Mouse (Mus musculus) hindbrain, embryonic 15.5 days (tissue): Measurements from ENCODE around the gene Traf3ip1. TPM values are rescaled to one million over a fixed set of nuclear protein-coding genes. Genes with fewer than 3 reads are reported as not detected.

ENCODE experiments used
- ATAC-seq: fragments of 200-750 bp; cut with Nextera tagmentation; 2 replicates; pipeline ENCODE4 v1.8.0; 2017; ENCODE audit warnings: low read depth, moderate number of reproducible peaks, moderate TSS enrichment; ENCODE audit not compliant: low FRiP score
- H3K27ac ChIP-seq: fragments of 300-500 bp; sonication (generic); replicated peaks from 2 replicates; pipeline ENCODE4 v1.5.1; 2015; ENCODE audit warnings: mild to moderate bottlenecking, inconsistent platforms
- H3K27me3 ChIP-seq: fragments of 300-500 bp; sonication (generic); 2 replicates; pipeline ENCODE4 v1.6.1; 2015; ENCODE audit warnings: control low read depth, inconsistent platforms
- H3K36me3 ChIP-seq: fragments of 300-500 bp; sonication (generic); 2 replicates; pipeline ENCODE4 v1.6.1; 2015; ENCODE audit warnings: control low read depth, inconsistent platforms
- H3K4me1 ChIP-seq: fragments of 300-500 bp; sonication (generic); replicated peaks from 2 replicates; pipeline ENCODE4 v1.6.1; 2015; ENCODE audit warnings: control low read depth, inconsistent platforms
- H3K4me2 ChIP-seq: fragments of 300-500 bp; sonication (generic); 2 replicates; pipeline ENCODE4 v1.6.1; 2015; ENCODE audit warnings: moderate library complexity, mild to moderate bottlenecking, inconsistent platforms
- H3K4me3 ChIP-seq: fragments of 300-500 bp; sonication (generic); 2 replicates; pipeline ENCODE4 v1.5.1; 2015; ENCODE audit warnings: mild to moderate bottlenecking, inconsistent platforms
- H3K9ac ChIP-seq: fragments of 300-500 bp; sonication (generic); 2 replicates; pipeline ENCODE4 v1.6.1; 2015; ENCODE audit warnings: inconsistent platforms
- H3K9me3 ChIP-seq: fragments of 300-500 bp; sonication (generic); 2 replicates; pipeline ENCODE4 v1.6.1; 2016; ENCODE audit warnings: control low read depth, inconsistent platforms
- WGBS: fragments of 180-500 bp; shearing (Covaris S2); methylation state at CpG from one replicate; pipeline ENCODE4 v1.1.7; 2015; 5-methylcytosine and 5-hydroxymethylcytosine counted together
- polyA plus RNA-seq: library from polyadenylated mRNA; unstranded; fragments of >200 nt; fragmentation: Nextera tagmentation; extraction: Ambion mirVana; gene quantifications from 2 replicates; pipeline ENCODE4 v1.2.1, GENCODE M21; 2015

Gene Traf3ip1
- polyA plus RNA-seq, 1 experiment from 2014 or later, result 9.9 TPM

DNA sequence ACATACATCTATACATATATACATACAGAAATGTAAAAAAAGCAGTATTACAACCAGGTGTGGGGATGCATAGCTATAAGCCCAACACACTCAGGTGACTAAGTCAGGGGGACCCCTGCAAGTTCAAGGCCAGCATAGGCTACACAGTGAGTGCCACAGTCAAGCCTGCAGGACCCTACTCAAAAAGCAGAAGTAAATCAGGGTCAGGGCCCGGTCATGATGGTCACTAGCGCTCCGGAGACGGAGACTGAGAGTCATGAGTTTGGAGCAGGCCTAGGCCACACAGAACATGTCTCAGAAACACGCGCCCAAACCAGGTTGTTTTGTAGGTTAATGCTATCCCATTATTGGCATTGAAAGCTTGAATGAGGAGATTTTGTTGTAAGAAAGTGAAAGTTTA lies 4.1 kb downstream of the Traf3ip1 start:
- Histone ChIP-seq H3K27me3 (no peaks in the 10 kb centered on the region), H3K36me3 (peaks cover 27% of the 10 kb centered on the region), H3K27ac (no peak overlapping the region), H3K9me3 (no peaks in the 10 kb centered on the region), H3K4me3 (no peak overlapping the region), H3K9ac (no peak overlapping the region), H3K4me1 (peaks cover 26% of the 10 kb centered on the region), H3K4me2 (no peak overlapping the region)
- no peak for ATAC-seq
- WGBS, result 96% methylated on average over 6 of the region's 6 CpGs

DNA sequence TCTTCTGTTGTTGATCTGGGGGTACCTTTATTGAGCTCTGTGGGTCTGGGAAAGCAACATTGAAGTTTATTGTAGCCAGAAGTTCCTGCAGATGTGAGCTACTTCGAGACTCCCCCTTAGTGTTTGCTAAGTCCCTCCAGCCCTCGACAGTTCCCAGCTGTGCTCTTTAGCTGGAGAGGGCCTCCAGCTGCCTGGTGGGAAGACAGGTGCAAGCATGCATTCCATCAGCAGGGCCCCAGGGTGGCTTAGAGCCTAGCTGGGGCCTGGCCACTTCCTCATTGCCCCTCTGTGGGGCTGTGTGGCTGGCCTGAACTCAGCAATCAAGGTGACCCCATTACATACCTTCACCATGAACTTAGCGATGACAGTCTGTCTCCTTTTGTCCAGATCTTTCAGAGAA lies 10.2 kb downstream of the Traf3ip1 start:
- Histone ChIP-seq H3K4me3 (no peak overlapping the region), H3K36me3 (peaks cover 46% of the 10 kb centered on the region), H3K4me1 (no peaks in the 10 kb centered on the region), H3K9ac (no peak overlapping the region), H3K4me2 (no peak overlapping the region), H3K27me3 (no peaks in the 10 kb centered on the region), H3K27ac (no peak overlapping the region), H3K9me3 (no peaks in the 10 kb centered on the region)
- ATAC-seq, result no peak
- WGBS, result 78% methylated on average over 3 of the region's 3 CpGs

DNA sequence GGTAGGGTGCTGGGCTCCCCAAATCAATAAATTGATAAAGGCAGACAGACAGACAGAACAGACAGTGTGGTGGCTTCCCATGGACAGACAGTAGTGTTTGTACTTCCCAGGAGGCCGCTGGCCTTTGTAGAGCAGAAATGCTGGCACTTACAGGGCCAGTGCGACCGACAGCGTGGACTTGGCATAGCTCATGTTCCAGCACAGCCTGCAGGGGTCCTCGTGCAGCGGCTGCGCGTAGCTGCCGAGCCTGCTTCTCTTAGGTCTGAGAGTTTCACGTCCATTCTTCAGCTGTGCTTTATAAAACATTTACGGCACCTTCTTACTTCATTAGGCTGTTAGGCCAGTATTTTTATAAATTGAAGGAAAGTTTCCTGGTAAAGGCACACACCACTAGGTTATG lies 20.5 kb downstream of the Traf3ip1 start:
- Histone ChIP-seq H3K4me2 (no peak overlapping the region), H3K4me1 (no peaks in the 10 kb centered on the region), H3K36me3 (peaks cover 11% of the 10 kb centered on the region), H3K27ac (no peak overlapping the region), H3K9me3 (no peaks in the 10 kb centered on the region), H3K9ac (no peak overlapping the region), H3K4me3 (no peak overlapping the region), H3K27me3 (no peaks in the 10 kb centered on the region)
- WGBS, result 77% methylated on average over 11 of the region's 11 CpGs
- ATAC-seq, result no peak

DNA sequence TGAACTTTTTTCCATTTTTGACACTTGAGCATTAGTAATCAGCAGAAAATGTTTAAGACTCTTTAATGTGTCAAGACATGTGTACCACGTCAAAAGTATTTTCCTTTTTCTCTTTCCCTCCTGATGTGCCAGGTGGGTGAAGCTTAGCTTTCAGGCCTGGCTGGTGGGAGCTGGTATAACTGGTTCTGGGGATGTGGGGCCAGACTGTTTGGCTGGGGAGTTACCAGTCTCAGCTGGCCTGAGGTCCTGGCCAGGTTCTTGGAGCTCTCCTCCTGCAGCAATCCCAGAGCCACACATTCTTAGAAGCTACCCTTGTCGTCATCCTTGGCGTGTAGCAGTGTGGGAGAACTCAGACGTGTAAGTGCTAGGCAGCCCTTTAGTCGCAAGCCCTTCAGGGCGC lies 21.2 kb downstream of the Traf3ip1 start:
- H3K27me3 ChIP-seq, result no peaks in the 10 kb centered on the region
- H3K4me1 ChIP-seq, result no peaks in the 10 kb centered on the region
- H3K9me3 ChIP-seq, result no peaks in the 10 kb centered on the region
- no peak overlapping the region for H3K27ac ChIP-seq
- no peak overlapping the region for H3K4me3 ChIP-seq
- 95% methylated on average over 6 of the region's 6 CpGs for WGBS
- H3K36me3 ChIP-seq, result peaks cover 17% of the 10 kb centered on the region
- no peak overlapping the region for H3K4me2 ChIP-seq
- no peak for ATAC-seq
- no peak overlapping the region for H3K9ac ChIP-seq

DNA sequence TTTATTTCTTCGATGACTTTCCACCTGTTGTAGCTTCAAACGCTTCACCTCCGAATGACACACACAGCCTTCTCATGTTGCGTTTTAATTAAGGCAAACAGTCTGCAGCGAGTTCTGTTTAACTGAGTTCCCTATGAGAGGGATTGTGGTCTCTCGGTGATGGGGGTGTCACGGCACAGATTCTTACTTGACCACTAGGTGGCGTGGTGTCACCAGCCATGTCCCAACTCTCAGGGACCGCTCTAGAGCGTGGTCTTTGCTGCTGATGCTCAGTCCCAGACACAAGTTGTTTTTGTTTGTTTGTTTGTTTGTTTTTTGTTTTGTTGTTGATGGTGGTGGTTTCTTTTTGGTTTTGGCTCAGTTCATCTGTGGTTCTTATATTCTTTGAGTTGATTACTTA lies 29.3 kb downstream of the Traf3ip1 start:
- Histone ChIP-seq H3K9me3 (no peaks in the 10 kb centered on the region), H3K36me3 (peaks cover 49% of the 10 kb centered on the region), H3K27ac (no peak overlapping the region), H3K9ac (no peak overlapping the region), H3K4me2 (no peak overlapping the region), H3K4me1 (no peaks in the 10 kb centered on the region), H3K4me3 (no peak overlapping the region), H3K27me3 (no peaks in the 10 kb centered on the region)
- peak; percentile 82; the same call in 1 of the 2 replicates for ATAC-seq
- WGBS, result 15% methylated on average over 10 of the region's 10 CpGs

DNA sequence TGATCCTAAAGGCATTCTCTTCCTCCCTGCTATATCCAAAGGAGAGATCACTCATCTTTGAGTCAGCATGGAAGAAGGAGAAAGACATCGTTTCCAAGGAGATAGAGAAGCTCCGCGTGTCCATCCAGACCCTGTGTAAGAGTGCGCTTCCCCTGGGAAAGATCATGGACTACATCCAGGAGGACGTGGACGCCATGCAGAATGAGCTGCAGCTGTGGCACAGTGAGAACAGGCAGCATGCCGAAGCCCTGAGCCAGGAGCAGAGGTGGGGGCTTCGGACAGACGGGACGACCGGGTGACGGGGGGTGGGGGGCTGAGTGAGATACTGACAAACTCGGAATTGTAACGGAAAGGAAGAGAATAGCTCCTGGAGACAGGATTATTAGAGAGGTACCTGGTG lies 31.4 kb downstream of the Traf3ip1 start:
- Histone ChIP-seq H3K4me1 (no peaks in the 10 kb centered on the region), H3K27ac (no peak overlapping the region), H3K4me3 (no peak overlapping the region), H3K4me2 (no peak overlapping the region), H3K36me3 (peaks cover 43% of the 10 kb centered on the region), H3K27me3 (no peaks in the 10 kb centered on the region), H3K9ac (no peak overlapping the region), H3K9me3 (no peaks in the 10 kb centered on the region)
- 73% methylated on average over 14 of the region's 14 CpGs for WGBS
- no peak for ATAC-seq

DNA sequence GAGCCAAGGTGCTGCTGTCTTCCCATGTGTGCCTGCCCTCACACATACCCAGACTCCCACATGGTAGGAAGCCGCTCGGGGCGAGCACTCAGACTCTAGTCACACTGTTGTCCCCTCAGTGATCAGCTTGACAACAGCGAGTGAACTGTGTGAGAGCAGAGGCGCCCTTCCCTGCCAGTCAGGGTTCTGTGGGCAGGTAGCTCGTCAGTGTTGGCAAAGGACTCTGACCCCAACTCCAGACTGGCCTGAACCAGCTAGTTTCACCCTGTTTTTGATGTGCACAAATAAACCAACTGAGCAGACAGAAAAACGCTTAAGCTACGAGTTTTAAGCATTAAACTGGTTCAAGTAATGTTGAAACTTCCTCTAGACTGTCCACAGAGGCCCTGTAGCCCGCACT lies 35.7 kb downstream of the Traf3ip1 start:
- H3K4me3 ChIP-seq, result no peak overlapping the region
- no peak overlapping the region for H3K9ac ChIP-seq
- H3K4me1 ChIP-seq, result no peaks in the 10 kb centered on the region
- no peak for ATAC-seq
- H3K4me2 ChIP-seq, result no peak overlapping the region
- peaks cover 25% of the 10 kb centered on the region for H3K36me3 ChIP-seq
- no peaks in the 10 kb centered on the region for H3K9me3 ChIP-seq
- H3K27me3 ChIP-seq, result no peaks in the 10 kb centered on the region
- 92% methylated on average over 9 of the region's 9 CpGs for WGBS
- no peak overlapping the region for H3K27ac ChIP-seq

DNA sequence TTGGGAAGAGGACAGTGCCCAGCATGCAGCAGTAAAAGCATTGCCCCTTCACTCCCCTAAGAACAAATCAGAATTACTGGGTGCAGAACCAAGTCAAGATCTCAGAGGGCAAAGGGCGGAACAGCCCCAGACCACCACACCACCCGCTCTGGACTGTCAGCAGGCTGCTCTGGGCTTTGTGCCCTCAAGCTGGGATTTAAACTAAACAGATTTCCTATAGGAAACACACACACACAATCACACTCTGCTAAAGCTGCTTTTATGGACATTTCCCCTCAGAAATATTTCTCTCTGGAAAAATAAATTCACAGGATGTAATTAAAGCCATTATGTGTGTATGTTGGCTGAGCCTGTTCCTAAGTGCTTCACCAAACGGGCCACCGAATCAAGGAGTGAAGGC lies 37.8 kb downstream of the Traf3ip1 start:
- Histone ChIP-seq H3K4me1 (no peaks in the 10 kb centered on the region), H3K4me2 (no peak overlapping the region), H3K9ac (no peak overlapping the region), H3K4me3 (no peak overlapping the region), H3K9me3 (no peaks in the 10 kb centered on the region), H3K27me3 (peaks cover 8% of the 10 kb centered on the region; the same call in 1 of the 2 replicates), H3K36me3 (peaks cover 20% of the 10 kb centered on the region), H3K27ac (no peak overlapping the region)
- ATAC-seq, result no peak
- 93% methylated on average over 4 of the region's 4 CpGs for WGBS

DNA sequence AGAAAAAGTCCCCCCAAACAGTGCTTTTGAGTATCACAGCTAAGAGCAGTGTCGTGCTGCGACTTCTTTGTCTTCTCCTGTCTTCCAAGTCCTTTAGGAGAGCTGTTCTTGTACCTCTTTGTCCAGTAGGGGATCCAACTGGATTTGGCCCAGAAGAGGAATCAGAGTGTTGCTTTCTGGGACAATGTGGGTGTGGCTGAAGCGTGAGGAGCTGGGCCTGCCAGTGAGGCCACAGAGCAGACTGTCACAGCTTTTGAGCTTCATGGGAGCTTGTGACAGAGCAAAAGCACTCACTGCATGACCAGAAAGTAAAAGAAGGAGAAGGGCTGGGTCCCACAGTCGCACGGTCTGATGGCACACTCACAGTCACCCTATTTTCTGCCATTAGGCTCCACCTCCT lies 38.4 kb downstream of the Traf3ip1 start:
- Histone ChIP-seq H3K4me1 (no peaks in the 10 kb centered on the region), H3K27ac (no peak overlapping the region), H3K36me3 (peaks cover 14% of the 10 kb centered on the region), H3K4me3 (no peak overlapping the region), H3K9ac (no peak overlapping the region), H3K4me2 (no peak overlapping the region), H3K27me3 (peaks cover 14% of the 10 kb centered on the region), H3K9me3 (no peaks in the 10 kb centered on the region)
- no peak for ATAC-seq
- 88% methylated on average over 5 of the region's 5 CpGs for WGBS

DNA sequence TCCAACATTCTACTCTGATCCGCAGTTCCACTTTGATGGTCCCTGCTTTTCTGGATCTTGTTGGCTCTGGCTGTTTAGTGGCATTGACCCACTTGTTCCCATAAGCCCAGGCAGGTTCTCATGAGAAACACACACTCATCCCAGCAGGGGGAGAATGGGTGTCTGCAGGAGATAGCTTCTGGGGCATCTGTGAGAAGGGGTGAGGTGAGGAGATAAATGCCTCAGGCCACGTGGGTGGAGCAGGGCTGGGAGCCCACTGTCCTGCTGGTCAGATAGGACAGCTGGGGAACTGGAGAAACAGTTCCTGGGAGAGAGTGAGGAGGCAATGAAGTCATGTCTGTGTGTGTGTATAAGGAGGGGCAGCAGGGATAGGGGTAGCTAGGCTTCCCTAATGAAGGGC lies 39.0 kb downstream of the Traf3ip1 start:
- H3K4me3 ChIP-seq, result no peak overlapping the region
- no peak overlapping the region for H3K4me2 ChIP-seq
- H3K9me3 ChIP-seq, result no peaks in the 10 kb centered on the region
- H3K4me1 ChIP-seq, result no peaks in the 10 kb centered on the region
- no peak overlapping the region for H3K9ac ChIP-seq
- 62% methylated on average over 2 of the region's 2 CpGs for WGBS
- no peak for ATAC-seq
- 0 out of 2 replicates have a peak, but pooled peaks cover 8% of the 10 kb centered on the region for H3K36me3 ChIP-seq
- peaks cover 18% of the 10 kb centered on the region for H3K27me3 ChIP-seq
- no peak overlapping the region for H3K27ac ChIP-seq

DNA sequence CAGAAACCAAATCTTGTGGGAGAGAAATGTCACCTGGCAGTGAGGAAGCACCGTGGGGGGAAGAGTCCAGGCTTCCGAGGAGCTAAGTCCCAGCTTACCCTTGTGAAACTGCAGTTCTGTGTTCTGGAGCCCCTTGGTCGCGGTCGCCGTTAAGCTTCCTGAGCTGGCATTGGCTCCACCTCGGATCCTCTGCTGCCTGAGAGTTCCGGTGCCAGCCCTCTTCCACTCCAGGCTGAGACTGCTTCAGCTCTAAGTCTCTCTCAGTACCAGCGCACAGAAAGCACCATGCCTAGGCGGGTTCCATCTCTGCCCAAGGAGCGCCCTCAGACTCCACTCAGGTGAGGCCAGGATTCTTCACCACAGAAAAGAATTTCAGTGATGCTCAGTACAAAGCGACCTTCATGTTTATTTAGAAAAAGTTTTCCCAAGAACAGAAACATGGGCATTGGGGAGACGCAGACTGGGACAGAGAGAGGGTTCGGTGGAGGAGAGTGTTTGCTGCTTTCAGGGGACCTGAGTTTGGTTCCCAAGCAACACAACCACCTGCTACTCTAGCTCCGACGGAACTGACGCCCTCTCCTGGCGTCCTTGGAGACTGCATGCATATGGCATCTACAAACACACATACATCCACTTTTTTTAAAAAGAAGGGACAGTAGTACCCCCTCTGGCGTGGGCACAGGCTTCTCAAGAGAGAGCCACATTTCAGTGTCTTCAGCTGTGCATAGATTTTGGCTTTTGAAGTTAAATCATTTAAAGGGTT lies 39.7 kb downstream of the Traf3ip1 start:
- WGBS, result 86% methylated on average over 19 of the region's 19 CpGs
- Histone ChIP-seq H3K4me1 (no peaks in the 10 kb centered on the region), H3K4me3 (no peak overlapping the region), H3K4me2 (no peak overlapping the region), H3K27ac (no peak overlapping the region), H3K36me3 (0 out of 2 replicates have a peak, but pooled peaks cover 6% of the 10 kb centered on the region), H3K9me3 (no peaks in the 10 kb centered on the region), H3K9ac (no peak overlapping the region), H3K27me3 (peaks cover 22% of the 10 kb centered on the region)
- no peak for ATAC-seq

DNA sequence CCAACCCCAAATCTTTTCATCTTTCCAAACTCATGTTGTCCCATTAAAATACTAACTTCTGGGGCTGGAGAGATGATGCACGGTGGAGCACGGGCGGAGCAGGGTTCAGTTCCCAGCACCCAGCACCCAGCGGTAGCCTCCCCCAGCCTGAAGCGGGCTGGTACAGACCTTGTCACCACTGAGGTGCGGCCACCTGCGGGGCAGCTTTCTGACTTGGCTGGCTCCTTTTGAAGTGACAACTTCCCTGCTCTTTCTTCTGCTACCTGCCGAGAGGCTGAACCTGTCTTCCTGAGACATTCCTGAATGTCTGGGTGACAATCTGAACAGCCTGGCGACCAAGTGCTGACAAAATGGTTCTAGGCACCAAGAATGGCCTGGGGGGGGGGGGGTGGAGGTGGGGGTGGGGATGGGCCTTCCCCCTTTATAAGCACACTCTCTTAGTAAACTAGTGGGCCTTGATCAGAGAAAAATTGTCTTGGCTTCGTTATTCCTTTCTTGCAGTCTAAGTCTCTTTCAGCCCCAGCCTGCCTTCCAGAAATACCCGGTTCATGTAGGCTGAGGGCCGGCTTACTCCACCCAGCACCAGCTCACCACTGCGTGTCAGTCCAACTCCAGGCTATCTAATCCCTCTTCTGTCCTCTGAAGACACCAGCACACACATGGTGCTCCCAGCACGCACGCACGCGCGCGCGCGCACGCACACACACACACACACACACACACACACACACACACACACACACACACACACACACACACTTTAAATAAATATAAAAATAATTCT lies 43.5 kb downstream of the Traf3ip1 start:
- Histone ChIP-seq H3K4me2 (no peak overlapping the region), H3K9ac (no peak overlapping the region), H3K4me1 (peaks cover 22% of the 10 kb centered on the region), H3K36me3 (no peaks in the 10 kb centered on the region), H3K27ac (no peak overlapping the region), H3K27me3 (peaks cover 27% of the 10 kb centered on the region), H3K9me3 (no peaks in the 10 kb centered on the region), H3K4me3 (no peak overlapping the region)
- ATAC-seq, result no peak
- 20% methylated on average over 22 of the region's 22 CpGs for WGBS
